Mouse (Mus musculus): ENCODE data around the gene Cpne2.

DNA sequence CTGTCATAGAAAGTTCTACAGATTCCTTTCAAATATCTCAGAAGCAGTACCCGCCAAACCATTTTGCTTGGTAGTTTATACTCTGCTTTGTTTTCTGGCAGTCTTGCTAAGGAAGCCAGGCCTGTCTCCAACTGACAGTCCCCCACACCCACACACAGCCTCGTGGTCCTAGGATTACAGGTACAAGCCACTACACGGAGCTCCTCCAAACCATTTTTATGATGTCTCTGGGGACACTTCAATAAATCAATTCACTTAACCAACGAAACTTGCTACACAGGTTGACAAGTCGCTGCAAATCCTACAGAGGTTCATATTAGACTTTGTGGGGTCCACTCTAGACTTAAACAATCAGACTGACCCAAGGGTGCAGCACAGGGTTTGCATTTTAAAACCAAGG lies 67.7 kb downstream of the Cpne2 start:
- TF ChIP-seq CTCF (IDR thresholded peaks at IDR 0.05; ENCODE audit: low read depth): no peak
- TF ChIP-seq EP300 (IDR thresholded peaks at IDR 0.05; ENCODE audit: low read depth): no peak
